Mouse (Mus musculus) limb, embryonic 12.5 days (tissue): ENCODE data around the gene Nt5m. TPM values are rescaled to one million over a fixed set of nuclear protein-coding genes. Genes with fewer than 3 reads are reported as not detected.

ENCODE experiments used
- polyA plus RNA-seq: library from polyadenylated mRNA; unstranded; fragments of >200 nt; fragmentation: Nextera tagmentation; extraction: Ambion mirVana; gene quantifications from 2 replicates; pipeline ENCODE4 v1.2.1, GENCODE M21; 2016

Gene Nt5m
- polyA plus RNA-seq, 1 experiment from 2014 or later, result 39.8 TPM

Other genes with a start within 250 kb of the Nt5m start
- not detected in 2 replicates for gene Olfr223, start 246.2 kb upstream of the Nt5m start, polyA plus RNA-seq
- 66.6 and 97.2 TPM in 2 replicates for gene Mprip, start 178.1 kb upstream of the Nt5m start, polyA plus RNA-seq
- 4.5 and 4.7 TPM in 2 replicates for gene Pld6, start 51.8 kb upstream of the Nt5m start, polyA plus RNA-seq
- 37.4 and 37.5 TPM in 2 replicates for gene Flcn, start 29.4 kb upstream of the Nt5m start, polyA plus RNA-seq
- 224 and 232 TPM in 2 replicates for gene Cops3, start 391 bp downstream of the Nt5m start, polyA plus RNA-seq
- gene Med9, start 108.8 kb downstream of the Nt5m start, polyA plus RNA-seq, result 37.7 and 40.7 TPM in 2 replicates
- gene Rasd1, start 125.5 kb downstream of the Nt5m start, polyA plus RNA-seq, result 1.5 and 1.7 TPM in 2 replicates
- 3.2 and 3.9 TPM in 2 replicates for gene Pemt, start 207.0 kb downstream of the Nt5m start, polyA plus RNA-seq